Mouse (Mus musculus) c-Kit-negative CD71-positive TER-119-positive erythroid progenitor cells, embryonic 14.5 days (primary cell): Measurements from ENCODE around the gene Mapt.

Experiments used
- DNase-seq: peaks from one replicate; pipeline ENCODE4 v3.0.0-alpha.2; 2013; ENCODE audit warnings: low read depth, low spot score

The Mapt gene

DNA sequence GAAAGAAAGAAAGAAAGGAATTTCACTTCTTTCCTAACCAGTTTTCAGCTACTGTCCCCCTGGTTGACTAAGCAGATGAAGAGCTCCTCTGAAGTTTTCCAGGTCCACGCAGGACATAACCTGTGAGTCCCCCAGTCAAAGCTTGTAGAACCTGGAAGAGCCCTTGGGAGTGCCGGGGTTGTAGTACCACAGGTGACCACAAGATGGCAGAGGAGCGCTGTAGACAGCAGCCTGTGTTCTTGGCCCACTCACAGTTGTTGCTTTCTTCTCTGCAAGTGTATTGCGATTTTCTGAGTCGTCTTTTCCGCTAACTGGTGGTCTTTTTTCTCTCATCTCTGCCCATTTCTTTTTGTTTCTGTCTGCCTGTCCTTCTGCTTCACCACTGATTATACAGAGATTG, 84.5 kb downstream of the Mapt start:
- peak; percentile 76 for DNase-seq

DNA sequence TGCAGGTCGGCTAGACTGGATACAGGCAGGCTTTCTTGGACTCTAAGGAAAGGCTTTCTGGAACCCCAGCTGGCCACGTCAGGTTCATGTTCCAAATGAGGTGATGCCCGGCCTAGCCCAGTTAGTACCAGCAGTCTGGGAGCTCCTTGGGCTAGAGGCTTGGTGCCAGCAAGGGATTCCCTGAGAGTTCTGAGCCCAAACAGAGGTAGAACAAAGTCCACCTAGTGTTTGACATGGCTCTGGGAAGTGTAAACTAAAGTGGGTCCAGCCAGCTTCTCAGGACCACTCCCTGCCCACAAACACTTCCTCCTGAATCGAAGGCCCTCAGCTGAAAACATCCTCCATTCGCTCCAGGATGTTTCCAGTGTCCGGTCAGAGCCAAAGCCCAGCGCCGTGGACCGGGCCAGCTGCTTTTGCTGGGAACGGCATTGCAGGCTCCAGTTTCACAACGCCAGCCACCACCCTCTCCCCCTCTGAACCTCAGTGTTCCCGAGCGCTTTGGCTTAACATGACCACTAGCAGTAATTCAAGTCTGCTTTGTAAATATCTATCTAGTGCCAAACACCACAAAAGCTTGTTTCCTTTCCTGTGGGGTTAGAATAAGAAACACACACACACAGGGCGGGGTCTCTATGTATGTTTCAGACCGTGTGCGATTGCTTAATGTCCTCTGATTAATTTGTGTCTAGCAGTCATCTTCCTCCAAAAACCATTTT, 85.7 kb downstream of the Mapt start:
- no peak for DNase-seq

DNA sequence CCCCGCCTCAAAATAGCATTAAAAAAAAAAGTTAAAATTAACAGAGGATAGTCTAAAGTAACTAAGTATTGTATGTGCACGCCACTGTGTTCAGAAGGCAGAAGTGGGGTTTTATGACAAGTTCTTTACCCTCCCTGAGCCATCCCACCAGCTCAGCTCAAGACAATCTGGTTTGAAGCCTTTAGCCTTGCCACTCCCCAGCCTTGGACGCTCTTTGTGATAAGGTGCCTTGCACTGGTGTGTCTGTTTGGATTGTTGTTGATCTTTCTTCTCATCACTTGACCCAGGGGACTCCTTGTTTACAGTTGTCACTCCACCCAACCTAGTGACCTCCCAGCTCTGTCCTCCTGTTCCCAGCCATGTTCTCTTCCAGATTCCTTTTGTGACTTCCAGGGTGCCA, 86.4 kb downstream of the Mapt start:
- no peak for DNase-seq

DNA sequence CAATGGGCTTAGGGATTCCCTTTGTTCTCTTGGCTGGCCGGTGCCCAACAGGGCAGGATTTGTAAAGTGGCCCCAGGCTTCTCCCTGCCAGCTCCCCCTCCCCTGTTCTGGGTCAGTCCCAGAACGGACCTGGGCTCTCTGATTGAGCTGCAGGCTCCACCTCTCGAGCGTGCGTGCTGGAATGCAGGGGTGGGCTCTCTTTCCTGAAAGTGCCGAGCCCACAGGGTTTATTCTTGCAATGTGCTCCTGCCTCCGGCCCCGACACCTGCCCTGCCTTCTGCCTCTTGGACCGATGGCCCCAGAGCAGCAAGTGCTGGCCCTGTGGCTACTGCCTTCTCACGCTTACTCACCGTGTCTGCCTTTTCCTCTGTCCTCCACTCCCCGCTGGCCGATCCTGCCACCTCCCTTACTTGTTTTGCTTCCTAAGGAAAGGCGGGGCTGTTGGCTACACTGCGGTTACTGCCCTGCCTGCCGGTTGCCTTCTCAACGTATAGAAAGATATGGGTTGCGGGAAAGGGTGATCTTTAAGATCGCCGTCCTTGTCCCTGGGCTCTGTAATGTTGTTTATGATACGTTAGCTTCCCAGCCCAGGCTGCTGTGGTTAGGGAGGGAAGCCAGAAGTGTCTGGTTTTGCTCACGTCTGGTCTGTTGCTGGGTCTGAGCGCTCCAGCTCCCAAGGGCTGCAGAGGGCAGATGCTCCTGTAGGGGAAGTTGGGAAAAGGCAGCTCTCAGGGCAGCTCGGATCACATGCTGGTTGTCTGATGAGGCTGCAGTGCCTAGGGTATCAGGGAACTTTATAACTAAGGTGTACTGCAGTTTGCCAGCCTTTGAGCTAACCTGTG, 88.0 kb downstream of the Mapt start:
- no peak for DNase-seq

DNA sequence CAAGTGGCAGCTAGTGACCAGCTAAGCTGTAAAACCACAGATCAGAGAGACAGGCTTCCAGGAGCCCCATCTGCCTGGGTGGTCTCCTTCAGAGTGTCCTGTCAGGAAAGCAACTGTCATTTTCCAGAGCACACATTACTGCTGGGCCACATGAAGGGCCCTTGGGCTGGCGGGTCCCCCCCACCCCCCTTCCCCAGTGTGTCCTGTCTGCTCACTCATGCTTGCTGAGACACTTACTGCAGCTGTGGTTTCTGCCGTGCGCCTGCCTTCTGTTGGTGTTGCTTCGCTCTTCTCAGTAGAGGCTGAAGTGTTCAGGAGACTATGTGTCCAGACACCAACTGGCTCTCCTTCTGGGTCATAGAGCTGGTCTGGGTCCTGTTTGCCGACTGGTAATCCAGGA, 89.3 kb downstream of the Mapt start:
- no peak for DNase-seq

DNA sequence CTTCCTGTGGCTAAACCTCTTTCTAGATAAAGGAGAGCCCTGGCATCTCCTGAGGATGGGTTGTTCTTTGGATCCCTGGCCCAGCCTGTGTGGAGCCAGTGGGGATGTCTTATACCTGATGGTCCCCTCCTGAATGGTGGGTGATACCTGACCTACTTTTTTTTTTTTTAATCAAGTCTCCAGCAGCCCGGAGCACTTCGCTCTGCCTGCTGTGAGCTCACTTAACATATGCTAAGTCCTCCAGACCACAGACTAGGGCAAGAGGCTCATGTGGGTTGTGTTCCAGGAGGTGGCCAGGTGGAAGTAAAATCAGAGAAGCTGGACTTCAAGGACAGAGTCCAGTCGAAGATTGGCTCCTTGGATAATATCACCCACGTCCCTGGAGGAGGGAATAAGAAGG, 91.0 kb downstream of the Mapt start:
- DNase-seq: no peak

DNA sequence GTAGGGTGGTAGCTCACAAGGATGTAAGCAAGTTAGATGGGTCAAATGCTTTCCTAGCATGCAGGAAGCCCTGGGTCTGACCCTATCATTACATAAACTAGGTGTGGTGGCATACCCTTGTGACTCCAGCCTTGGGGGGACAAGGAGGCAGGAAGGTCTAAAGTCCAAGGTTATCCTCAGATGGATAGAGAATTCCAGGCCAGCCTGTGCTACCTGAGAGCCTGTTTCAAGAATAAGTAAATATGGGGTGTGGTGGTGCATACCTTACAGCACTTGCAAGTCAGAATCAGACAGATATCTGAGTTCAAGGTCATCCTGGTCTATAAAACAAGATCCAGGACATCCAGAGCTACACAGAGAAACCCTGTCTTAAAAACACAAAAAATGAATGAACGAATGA, 96.3 kb downstream of the Mapt start:
- no peak for DNase-seq

DNA sequence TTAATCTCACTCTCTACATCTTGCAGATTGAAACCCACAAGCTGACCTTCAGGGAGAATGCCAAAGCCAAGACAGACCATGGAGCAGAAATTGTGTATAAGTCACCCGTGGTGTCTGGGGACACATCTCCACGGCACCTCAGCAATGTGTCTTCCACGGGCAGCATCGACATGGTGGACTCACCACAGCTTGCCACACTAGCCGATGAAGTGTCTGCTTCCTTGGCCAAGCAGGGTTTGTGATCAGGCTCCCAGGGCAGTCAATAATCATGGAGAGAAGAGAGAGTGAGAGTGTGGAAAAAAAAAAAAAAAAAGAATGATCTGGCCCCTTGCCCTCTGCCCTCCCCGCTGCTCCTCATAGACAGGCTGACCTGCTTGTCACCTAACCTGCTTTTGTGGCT, 96.8 kb downstream of the Mapt start:
- DNase-seq: no peak

DNA sequence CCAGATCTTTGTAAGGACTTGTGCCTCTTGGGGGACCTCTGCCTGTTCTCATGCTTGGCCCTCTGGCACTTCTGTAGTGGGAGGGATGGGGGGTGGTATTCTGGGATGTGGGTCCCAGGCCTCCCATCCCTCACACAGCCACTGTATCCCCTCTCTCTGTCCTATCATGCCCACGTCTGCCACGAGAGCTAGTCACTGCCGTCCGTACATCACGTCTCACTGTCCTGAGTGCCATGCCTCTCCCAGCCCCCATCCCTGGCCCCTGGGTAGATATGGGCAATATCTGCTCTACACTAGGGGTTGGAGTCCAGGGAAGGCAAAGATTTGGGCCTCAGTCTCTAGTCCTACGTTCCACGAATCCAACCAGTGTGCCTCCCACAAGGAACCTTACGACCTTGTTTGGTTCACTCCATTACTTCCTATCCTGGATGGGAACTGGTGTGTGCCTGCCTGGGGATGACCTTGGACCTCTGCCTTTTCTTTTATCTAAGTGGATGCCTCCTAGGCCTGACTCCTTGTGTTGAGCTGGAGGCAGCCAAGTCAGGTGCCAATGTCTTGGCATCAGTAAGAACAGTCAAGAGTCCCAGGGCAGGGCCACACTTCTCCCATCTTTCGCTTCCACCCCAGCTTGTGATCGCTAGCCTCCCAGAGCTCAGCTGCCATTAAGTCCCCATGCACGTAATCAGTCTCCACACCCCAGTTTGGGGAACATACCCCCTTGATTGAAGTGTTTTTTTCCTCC, 98.2 kb downstream of the Mapt start:
- DNase-seq: no peak

DNA sequence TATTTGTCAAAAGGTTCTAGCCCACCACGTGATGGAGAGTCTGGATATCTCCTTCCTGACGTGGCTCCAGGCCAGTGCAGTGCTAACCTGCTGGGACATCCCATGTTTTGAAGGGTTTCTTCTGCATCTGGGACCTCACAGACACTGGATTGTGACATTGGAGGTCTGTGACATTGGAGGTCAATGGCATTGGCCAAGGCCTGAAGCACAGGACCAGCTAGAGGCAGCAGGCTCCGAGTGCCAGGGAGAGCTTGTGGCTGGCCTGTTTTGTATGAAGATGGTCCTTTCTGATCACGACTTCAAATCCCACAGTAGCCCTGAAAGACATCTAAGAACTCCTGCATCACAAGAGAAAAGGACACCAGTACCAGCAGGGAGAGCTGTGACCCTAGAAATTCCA, 99.0 kb downstream of the Mapt start:
- no peak for DNase-seq

DNA sequence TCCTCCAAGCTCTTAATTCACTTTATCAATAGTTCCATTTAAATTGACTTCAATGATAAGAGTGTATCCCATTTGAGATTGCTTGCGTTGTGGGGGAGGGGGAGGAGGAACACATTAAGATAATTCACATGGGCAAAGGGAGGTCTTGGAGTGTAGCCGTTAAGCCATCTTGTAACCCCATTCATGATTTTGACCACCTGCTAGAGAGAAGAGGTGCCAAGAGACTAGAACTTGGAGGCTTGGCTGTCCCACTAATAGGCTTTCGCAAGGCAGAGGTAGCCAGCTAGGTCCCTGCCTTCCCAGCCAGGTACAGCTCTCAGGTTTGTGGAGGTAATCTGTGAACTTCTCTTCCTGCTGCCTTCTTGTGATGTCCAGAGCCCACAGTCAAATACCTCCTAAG, 100.0 kb downstream of the Mapt start:
- no peak for DNase-seq

DNA sequence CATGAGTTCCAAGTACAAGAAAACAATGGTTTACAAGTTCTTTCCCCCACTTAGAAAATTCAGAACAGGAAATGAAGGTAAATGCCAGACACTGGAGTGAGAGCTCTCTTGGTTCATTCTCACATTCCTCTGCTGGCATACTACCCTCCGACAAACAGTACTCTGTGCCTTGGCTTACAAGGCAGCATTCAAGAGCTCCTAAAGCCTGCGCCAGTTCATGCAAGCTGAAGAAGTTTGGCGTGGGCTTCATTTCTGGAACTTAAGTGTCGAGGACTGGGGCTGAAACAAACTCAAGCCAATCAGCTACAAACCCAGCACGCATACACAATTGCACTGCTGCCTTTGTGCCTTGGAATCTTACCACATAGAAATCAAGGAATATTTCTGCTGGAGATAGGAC, 100.9 kb downstream of the Mapt start:
- DNase-seq: no peak

DNA sequence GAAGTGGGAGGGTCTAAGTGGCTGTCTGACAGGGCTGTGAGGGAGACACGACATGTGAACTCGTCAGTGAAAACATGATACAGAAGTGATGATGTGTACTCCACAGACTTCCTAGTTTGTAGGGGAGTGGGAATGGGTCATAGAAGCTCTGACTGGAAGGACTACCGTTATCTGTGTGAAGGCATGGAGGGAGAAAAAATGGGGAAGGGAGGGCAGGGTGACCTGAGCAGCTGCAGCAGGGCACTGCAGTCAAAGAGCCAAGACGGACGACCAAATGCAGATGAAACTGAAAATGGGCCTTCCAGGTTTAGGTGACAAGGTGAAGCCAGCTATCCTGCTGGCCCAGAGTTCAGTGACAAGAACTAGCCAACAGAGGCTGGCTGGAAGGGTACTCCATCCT, 102.9 kb downstream of the Mapt start:
- DNase-seq: no peak

DNA sequence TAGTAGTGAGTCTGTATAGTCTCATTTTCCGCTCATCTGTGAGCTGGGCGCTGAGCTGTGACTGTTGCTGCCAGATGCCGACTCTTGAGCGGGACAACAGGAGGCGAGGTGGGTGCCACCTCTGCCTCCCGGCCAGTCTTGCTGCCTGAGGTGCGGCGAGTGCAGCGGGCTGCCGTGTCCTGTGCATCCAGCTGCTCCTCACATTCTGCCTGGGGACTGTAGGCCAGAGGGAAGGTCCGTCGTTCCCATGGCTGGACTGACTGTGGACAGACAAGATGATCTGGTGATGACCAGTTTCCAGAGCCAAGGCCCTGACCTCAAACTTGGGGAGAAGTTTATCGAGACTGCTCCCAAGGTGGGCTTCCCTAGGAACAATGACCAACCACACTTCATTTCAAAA, 103.8 kb downstream of the Mapt start:
- DNase-seq: no peak

DNA sequence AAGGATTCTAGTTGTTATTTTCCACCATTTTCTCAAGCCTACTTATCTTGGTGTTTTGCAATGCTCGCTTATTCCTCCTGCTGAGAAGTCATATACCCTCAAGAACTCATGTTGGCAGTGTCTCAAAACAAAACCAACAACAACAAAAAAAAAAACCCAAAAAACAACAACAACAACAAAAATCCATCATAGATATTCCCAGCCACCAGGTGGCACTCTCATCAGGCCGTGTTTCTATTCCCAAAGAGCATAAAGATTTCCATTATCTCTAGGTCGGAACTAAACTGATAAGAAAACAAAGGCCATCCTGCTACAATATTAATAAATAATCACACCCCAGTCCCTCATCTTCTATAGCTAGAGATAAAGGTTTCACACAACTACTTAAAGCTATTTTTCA, 115.7 kb downstream of the Mapt start:
- DNase-seq: no peak

DNA sequence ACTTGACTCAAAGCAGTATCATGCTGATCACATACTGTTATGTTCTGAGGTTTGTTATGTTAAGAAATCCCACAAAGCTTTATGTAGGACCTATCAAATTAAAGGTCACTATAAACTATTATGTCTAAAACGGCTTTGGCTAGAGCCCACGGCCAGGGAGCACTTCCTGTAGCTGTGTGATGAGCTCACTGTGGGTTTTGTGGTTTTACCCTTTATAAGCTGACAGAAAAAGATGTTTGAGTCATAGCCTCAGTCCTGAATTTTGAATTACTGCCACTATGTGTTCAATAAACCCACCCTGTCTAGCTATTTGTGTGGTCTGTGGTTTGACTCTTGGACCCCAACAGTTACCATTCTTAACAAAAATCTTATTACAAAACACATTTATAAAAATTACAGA, 130.6 kb downstream of the Mapt start:
- DNase-seq: no peak

DNA sequence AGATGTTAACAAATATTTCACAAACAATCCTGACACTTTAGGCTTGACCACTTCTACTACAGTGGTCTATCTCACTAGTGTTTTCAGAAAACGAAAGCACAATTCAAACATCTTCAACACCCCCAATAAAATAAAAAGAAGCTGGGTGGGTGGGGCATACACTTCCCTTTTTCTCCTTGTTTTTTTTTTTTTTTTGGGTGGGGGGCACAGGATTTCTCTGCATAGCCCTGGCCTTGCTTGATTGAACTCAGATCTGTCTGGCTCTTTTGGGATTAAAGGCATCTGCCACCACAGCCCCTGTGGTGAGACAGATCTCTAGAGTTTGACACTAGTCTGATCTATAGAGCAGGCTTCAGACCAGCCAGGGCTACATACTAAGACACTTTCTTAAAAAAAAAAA, 131.5 kb downstream of the Mapt start:
- DNase-seq: no peak

DNA sequence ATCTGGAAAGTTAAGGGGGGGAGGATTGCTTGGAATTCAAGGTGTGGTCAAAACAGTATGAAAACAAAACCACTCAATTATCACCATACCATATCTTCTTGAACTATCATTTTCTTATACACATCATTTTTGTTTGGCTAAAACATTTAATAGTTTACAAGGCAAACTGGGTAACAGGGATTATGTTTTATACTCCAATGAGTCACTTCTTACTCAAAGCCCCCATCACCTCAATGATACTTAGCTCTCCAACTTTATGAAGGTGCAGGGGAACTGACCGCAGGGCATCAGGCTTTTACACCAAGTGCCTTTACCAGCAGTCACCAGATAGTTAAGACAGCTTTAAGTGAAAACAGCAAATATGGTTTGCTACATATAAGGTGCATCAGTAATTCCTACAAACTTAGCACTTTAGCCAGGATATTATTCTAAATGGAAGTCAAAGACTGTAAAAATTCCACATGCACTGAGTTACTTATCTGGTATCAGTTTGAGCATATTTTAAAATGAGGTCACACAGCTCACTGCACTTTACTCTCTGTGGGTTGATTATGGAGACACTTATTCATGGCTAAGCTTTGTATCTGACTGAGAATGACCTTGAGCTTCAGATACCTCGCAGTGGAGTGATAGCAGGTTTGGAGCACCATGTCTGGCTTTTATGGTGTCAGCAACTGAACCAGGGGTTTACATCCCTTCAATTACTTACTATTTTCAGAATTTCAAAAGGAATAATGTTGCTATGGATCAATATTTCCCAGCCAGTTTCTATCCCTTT, 132.8 kb downstream of the Mapt start:
- DNase-seq: no peak

DNA sequence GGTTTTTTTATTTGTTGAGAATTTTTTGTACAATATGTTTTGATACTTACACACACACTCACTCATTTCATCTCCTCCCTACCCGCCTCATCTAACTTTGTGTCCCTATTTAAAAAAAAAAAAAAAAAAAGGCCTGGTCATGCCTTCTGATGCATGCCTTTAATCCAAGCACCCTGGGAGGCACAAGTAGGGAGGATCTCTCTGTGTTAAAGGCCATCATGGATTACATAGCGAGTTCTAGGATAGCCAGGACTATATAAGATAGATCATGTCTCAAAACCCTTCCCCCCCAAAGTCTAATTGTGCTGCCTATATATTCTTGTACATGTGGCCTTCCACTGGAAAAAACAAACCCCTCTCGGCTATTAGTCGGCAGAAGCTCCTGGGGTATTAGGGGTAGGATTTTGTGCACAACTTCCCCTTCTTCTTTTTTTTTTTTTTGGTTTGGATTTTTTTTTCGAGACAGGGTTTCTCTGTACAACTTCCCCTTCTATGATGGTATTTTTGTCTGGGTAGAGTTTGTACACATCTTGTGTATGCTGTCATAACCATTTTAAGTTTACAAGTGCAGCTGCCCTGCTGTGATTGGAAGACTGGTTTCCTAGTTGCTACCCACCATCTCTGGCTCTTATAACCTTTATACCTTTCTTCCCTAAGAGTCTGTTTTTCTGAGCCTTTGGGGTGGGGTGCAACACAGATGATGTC, 136.4 kb downstream of the Mapt start:
- DNase-seq: no peak

DNA sequence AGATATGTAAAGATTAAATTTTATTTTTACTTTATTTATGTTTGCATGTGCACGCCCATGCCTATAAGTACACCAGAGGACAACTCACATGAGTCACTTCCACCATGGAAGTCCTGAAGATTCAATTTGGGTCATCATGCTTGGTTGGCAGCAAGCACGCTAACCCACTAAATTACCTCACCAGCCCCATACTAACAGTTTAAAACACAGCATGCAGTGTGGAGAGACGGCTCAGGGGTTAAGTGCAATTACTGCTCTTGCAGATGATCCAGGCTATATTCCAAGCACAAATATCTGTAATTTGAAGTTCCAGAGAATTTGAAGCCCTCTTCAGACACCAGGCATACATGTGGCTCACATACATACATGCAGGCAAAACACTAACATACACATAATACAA, 145.1 kb downstream of the Mapt start:
- DNase-seq: no peak

DNA sequence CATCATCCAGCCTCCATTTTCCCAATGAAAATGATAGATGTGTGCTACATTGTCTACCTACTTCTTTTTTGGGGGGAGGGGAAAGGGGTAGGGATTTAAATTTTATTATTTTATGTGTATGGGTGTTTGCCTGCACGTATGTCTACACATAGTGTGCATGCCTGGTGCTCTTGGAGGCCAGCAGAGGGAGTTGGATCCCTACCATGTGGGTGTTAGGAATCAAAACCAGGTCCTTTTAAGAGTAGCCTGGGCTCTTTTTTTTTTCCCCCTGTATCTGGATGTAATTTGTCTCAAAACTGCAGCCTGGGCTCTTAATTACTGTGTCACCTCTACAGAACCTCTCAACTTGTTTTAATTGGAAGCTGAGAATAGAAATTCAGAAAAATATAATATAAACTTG, 148.4 kb downstream of the Mapt start:
- no peak for DNase-seq
